Mouse (Mus musculus) heart, embryonic 12.5 days (tissue): ENCODE measurements around the gene Sh3d19. TPM values are rescaled to one million over a fixed set of nuclear protein-coding genes. Genes with fewer than 3 reads are reported as not detected.

Experiments
- ATAC-seq: fragments of 200-750 bp; cut with Nextera tagmentation; 2 replicates; pipeline ENCODE4 v1.8.0; 2017; ENCODE audit warnings: moderate TSS enrichment, moderate library complexity; ENCODE audit not compliant: insufficient number of reproducible peaks, low FRiP score
- H3K27ac ChIP-seq: fragments of 300-500 bp; sonication (generic); 2 replicates; pipeline ENCODE4 v1.5.1; 2016; ENCODE audit warnings: mild to moderate bottlenecking, moderate library complexity; ENCODE audit not compliant: poor library complexity, severe bottlenecking
- H3K27me3 ChIP-seq: fragments of 300-500 bp; sonication (generic); replicated peaks from 2 replicates; pipeline ENCODE4 v1.6.1; 2016; ENCODE audit warnings: mild to moderate bottlenecking, moderate library complexity
- H3K36me3 ChIP-seq: fragments of 300-500 bp; sonication (generic); 2 replicates; pipeline ENCODE4 v1.6.1; 2016; ENCODE audit warnings: mild to moderate bottlenecking, moderate library complexity
- H3K4me1 ChIP-seq: fragments of 300-500 bp; sonication (generic); replicated peaks from 2 replicates; pipeline ENCODE4 v1.6.1; 2016; ENCODE audit warnings: mild to moderate bottlenecking
- H3K4me2 ChIP-seq: fragments of 300-500 bp; sonication (generic); 2 replicates; pipeline ENCODE4 v1.6.1; 2016; ENCODE audit warnings: mild to moderate bottlenecking, moderate library complexity
- H3K4me3 ChIP-seq: fragments of 300-500 bp; sonication (generic); 2 replicates; pipeline ENCODE4 v1.5.1; 2016; ENCODE audit warnings: mild to moderate bottlenecking
- H3K9ac ChIP-seq: fragments of 300-500 bp; sonication (generic); 2 replicates; pipeline ENCODE4 v1.6.1; 2016; ENCODE audit warnings: mild to moderate bottlenecking, moderate library complexity
- H3K9me3 ChIP-seq: fragments of 300-500 bp; sonication (generic); replicated peaks from 2 replicates; pipeline ENCODE4 v1.6.1; 2016; ENCODE audit warnings: mild to moderate bottlenecking, moderate library complexity
- WGBS: fragments of 180-500 bp; shearing (Covaris S2); methylation state at CpG from one replicate; pipeline ENCODE4 v1.1.7; 2016; 5-methylcytosine and 5-hydroxymethylcytosine counted together
- polyA plus RNA-seq: library from polyadenylated mRNA; unstranded; fragments of >200 nt; fragmentation: Nextera tagmentation; extraction: Ambion mirVana; gene quantifications from 2 replicates; pipeline ENCODE4 v1.2.1, GENCODE M21; 2016

Sh3d19 gene
- polyA plus RNA-seq, 1 experiment from 2014 or later = 16.6 TPM

DNA sequence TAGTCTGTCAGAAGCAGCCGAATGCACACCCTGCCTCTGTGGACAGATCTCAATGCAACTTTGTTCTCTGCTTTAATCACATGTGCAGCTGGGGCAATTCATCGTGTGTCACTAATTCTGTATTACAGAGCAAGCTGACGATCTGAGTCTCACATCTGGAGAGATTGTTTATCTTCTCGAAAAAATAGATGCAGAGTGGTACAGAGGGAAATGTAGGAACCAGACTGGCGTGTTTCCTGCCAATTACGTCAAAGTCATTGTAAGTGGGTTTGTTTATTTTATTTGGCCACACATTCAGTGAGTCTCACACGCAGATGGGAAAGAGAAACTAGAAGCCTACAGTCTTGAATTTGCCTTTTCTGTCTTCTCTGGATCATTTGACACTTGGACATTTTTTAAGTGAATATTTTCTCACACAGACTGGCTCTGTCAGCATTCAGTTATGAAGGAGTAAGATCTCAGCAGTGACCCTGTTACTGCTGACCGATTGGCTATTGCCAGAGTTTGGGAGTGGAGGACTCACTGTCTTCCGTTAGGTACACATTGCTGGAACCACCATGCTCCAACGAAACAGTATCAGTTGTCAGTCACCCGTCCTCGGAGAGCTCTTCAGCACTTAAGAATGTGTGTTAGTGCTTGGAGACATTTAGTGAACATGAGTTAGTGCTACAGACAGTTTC, 143.9 kb downstream of the Sh3d19 start:
- Histone ChIP-seq H3K27ac (no peak overlapping the region), H3K9me3 (no peaks in the 10 kb centered on the region), H3K27me3 (no peaks in the 10 kb centered on the region), H3K36me3 (peaks cover 16% of the 10 kb centered on the region), H3K9ac (no peak overlapping the region), H3K4me3 (no peak overlapping the region), H3K4me2 (no peak overlapping the region), H3K4me1 (0 out of 2 replicates have a peak, but pooled peaks cover 4% of the 10 kb centered on the region)
- no peak for ATAC-seq
- WGBS = 57% methylated on average over 12 of the region's 12 CpGs

DNA sequence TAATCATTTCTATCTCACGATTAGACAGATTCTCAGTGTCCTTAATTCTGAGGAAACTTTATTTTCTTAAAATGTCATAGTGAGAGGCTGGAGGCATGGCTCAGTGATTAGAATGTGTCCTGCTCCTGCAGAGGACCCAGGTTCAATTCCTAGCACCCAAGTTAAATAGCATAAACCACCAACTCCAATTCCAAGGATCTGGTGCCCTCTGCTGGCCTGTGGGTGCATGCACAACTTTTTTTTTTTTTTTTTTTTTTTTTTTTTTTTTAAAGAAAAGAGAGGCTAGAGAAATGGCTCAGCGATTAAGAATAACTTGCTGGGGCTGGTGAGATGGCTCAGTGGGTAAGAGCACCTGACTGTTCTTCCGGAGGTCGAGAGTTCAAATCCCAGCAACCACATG, 146.0 kb downstream of the Sh3d19 start:
- no peaks in the 10 kb centered on the region for H3K4me1 ChIP-seq
- H3K9ac ChIP-seq = no peak overlapping the region
- H3K27me3 ChIP-seq = no peaks in the 10 kb centered on the region
- no peak overlapping the region for H3K27ac ChIP-seq
- WGBS = 84% methylated on average over 4 of the region's 4 CpGs
- no peak for ATAC-seq
- no peaks in the 10 kb centered on the region for H3K9me3 ChIP-seq
- H3K36me3 ChIP-seq = peaks cover 23% of the 10 kb centered on the region
- H3K4me2 ChIP-seq = no peak overlapping the region
- no peak overlapping the region for H3K4me3 ChIP-seq

DNA sequence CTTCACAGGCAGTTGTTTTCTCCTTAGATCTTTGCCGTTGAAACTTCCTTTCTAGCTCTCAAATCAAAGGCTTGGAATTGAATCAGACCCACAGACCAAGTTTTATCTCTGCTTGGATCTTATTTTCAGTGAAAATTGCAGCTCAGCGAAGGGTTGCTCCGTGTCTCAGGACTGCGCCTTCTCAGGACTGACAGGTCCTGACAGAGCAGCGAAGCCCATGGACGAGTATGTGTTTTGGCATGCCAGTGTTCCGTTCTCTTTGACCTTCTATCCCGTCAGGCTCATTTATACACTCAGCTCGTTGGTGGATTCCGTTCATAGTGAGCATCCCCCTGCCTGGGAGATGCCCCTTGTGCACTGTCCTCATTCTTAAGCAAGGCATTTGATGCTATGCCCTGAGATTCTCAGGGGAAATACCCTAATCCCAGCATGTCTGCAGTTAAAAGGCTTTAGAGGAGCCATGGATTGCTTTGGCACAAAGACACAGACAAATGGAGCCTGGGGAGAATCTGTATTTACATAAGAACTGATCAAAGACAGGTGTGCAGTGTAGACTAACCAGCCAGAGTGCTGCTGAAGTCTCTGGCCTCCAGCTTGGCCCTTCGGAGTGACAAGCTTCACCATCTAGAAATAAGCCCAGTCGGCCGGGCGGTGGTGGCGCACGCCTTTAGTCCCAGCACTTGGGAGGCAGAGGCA, 148.5 kb downstream of the Sh3d19 start:
- 66% methylated on average over 16 of the region's 16 CpGs for WGBS
- no peaks in the 10 kb centered on the region for H3K9me3 ChIP-seq
- no peak overlapping the region for H3K4me3 ChIP-seq

DNA sequence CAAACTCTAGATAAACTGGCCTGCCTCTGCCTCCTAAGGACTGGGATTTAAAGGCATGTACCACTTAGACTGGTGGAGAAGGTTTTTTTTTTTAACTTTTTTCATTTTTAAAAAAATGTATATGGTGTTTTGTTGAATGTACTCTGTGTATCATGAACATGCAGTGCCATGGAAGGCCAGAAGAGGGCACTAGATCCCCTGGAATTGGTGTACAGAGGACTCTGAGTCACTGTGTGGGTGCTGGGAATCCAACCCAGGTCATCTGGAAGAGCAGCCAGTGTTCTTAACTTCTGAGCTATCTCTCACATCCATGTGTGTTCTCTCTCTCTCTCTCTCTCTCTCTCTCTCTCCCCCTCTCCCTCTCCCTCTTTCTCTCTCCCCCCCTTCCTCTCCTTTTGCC, 151.2 kb downstream of the Sh3d19 start:
- Histone ChIP-seq H3K4me3 (no peak overlapping the region), H3K36me3 (peaks cover 19% of the 10 kb centered on the region; the same call in 1 of the 2 replicates), H3K27ac (no peak overlapping the region), H3K4me2 (no peak overlapping the region), H3K9me3 (no peaks in the 10 kb centered on the region), H3K27me3 (no peaks in the 10 kb centered on the region), H3K9ac (no peak overlapping the region), H3K4me1 (no peaks in the 10 kb centered on the region)
- ATAC-seq = no peak

More for the DNA sequence above, 148.5 kb downstream of the Sh3d19 start:
- no peak for ATAC-seq
- Histone ChIP-seq H3K4me2 (no peak overlapping the region), H3K9ac (no peak overlapping the region), H3K4me1 (no peaks in the 10 kb centered on the region), H3K27ac (no peak overlapping the region), H3K27me3 (no peaks in the 10 kb centered on the region), H3K36me3 (peaks cover 22% of the 10 kb centered on the region)

DNA sequence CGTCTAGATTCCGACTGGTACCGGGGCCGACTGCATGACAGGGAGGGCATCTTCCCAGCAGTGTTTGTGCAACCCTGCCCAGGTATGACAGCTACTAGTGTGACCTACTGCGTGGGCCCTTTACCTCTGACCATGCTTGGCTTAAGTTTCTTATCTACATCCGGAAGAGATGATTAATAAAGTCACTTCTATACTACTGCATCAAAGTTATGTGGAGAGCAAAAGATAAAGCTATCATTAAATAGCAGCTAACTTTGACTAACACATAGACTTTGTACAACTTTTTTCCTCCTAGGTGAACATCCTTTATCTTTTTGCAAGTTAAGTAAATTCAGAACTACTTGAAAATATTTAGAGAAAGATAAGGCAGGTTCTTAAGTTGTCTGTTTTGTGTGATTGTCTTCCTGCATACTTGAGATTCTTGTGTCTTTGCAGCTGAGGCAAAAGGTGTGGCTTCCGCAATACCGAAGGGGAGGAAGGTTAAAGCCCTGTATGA, 152.4 kb downstream of the Sh3d19 start:
- peaks cover 19% of the 10 kb centered on the region; the same call in 1 of the 2 replicates for H3K36me3 ChIP-seq
- 67% methylated on average over 8 of the region's 8 CpGs for WGBS

DNA sequence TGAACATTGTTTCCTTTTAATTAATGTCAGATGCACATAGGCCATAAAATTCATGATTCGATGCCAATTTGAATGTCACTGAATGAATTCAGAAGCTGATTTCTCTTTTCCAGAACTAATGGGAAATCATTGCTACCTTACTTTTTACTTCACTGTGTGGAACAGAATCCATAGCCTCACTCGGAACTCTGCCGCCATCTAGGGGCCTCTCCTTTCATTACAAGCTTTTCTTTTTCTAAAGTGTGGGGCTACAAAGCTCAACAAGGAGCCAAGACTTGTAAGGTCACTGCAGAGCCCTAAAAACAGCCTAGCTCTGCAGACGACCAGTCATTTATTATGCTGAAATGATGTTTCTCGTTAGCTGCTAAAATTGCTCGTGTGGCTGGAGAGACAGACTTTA, 158.8 kb downstream of the Sh3d19 start:
- no peak overlapping the region for H3K4me2 ChIP-seq
- no peaks in the 10 kb centered on the region for H3K27me3 ChIP-seq
- no peak overlapping the region for H3K4me3 ChIP-seq
- no peaks in the 10 kb centered on the region for H3K9me3 ChIP-seq
- H3K36me3 ChIP-seq = peaks cover 20% of the 10 kb centered on the region
- H3K27ac ChIP-seq = no peak overlapping the region
- no peak overlapping the region for H3K9ac ChIP-seq
- H3K4me1 ChIP-seq = no peaks in the 10 kb centered on the region
- 7% methylated on average over 6 of the region's 6 CpGs for WGBS
- no peak for ATAC-seq

More for the DNA sequence above, 152.4 kb downstream of the Sh3d19 start:
- ATAC-seq = no peak
- no peak overlapping the region for H3K27ac ChIP-seq
- H3K4me1 ChIP-seq = no peaks in the 10 kb centered on the region
- H3K9me3 ChIP-seq = no peaks in the 10 kb centered on the region
- H3K4me3 ChIP-seq = no peak overlapping the region
- H3K9ac ChIP-seq = no peak overlapping the region
- H3K27me3 ChIP-seq = no peaks in the 10 kb centered on the region
- H3K4me2 ChIP-seq = no peak overlapping the region

DNA sequence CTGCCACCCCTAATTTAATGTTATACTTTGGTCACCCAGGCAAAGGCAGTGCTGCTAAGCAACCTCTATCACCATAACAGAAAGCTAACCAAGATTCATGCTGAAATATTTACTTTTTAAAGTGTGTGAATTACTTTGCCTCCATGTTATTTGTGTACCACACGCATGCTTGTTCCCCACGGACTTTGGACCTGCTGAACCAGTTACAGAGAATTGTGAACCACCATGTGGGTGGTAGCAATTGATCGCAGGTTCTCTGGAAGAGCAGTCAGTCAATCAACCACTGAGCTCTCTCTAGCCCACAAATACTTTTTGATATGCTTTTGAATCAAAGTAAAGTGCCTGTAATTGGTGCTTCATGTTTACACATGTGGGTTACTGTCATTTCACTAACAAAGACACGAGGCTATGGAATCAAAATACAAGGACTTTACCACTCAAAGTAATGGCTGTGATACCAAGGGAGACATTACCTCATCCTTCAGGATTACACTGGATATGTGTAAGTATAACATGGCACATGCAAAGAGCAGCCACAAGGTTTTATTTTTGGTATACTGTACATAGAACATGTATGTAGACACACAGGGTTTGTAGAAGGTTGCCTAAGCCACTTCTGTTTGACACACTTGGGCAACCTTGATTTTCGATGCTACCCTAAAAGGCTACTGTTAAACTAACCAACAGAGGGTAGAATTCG, 164.2 kb downstream of the Sh3d19 start:
- Histone ChIP-seq H3K27me3 (no peaks in the 10 kb centered on the region), H3K9ac (no peak overlapping the region), H3K4me2 (no peak overlapping the region), H3K9me3 (no peaks in the 10 kb centered on the region), H3K4me1 (no peaks in the 10 kb centered on the region), H3K36me3 (peaks cover 57% of the 10 kb centered on the region), H3K4me3 (no peak overlapping the region), H3K27ac (no peak overlapping the region)
- no peak for ATAC-seq
- WGBS = 88% methylated on average over 6 of the region's 6 CpGs

DNA sequence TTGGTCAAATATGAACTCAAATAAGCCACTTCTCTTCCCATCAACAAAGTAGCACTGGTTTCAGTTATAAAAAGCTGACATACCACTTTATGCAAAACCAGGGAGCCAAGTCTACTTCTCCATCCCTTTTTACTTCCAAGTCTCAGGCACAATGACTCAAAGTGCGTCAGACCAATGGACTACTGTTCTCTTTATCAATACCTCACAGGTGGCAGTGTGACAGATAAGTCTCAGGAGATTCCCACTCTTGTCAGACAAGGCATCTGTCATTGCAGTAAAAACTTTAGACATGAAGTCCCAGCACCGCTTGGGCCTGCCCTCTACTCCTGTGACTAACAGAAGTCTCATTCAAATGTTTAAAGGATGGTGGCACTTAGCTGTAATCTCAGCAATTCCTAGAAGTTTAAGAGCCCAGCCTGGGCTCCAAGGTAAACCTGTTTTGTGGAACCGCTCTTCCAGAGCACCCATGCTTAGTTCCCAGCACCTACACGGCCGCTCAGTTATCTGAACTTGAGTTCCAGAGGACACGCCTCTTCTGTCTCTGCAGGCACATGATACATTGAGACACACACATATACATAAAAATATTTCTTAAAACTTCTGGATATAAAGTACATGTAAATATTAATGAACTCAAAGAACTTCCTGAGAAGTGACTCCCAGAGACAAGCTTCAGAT, 165.1 kb downstream of the Sh3d19 start:
- Histone ChIP-seq H3K4me2 (no peak overlapping the region), H3K27me3 (no peaks in the 10 kb centered on the region), H3K36me3 (peaks cover 66% of the 10 kb centered on the region), H3K4me1 (peaks cover 8% of the 10 kb centered on the region), H3K27ac (no peak overlapping the region), H3K4me3 (no peak overlapping the region), H3K9ac (no peak overlapping the region), H3K9me3 (no peaks in the 10 kb centered on the region)
- no peak for ATAC-seq
- WGBS = 79% methylated on average over 6 of the region's 6 CpGs

DNA sequence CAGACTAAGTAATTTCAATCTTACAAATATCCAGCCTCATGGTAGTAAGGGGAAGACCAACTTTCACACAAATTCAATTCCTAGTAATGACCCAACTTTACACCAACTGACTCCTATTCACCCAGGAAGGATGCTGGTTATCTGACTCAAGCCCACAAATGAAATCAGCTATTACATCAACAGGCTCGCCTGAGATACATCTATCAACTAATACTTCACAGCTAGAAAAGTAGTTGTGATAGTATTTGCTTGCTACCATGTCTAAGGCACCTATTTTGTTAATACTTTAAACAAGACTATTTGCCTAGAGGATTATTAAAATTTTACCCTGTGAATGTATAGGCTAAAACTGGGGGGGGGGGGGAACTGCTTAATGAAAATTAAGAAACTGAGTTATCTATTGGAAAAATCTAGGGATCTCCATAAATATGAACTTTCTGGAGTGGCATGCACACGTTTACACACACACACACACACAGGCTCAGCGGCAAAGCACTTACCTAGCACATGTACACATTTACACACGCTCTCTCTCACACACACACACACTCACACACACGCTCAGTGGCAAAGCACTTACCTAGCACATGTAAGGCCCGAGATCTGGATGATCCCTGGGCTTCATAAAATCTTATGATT, 166.1 kb downstream of the Sh3d19 start:
- WGBS = 90% methylated on average over 6 of the region's 6 CpGs
- no peak for ATAC-seq
- peaks cover 67% of the 10 kb centered on the region for H3K36me3 ChIP-seq

DNA sequence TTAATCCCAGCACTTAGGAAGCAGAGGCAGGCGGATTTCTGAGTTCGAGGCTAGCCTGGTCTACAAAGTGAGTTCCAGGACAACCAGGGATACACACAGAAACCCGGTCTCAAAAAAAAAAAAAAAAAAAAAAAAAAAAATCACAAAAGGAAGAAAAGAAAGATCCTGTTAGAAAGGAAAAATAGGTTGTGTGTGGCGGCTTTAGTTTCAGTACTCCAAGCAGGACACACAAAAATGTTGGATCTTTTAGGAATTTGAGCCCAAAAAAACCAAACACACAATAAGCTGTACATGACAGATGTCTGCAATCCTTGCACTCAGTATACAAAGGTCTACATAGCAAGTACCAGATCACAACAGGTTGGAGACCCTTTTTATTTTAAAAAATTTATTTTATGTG, 168.8 kb downstream of the Sh3d19 start:
- Histone ChIP-seq H3K9me3 (no peaks in the 10 kb centered on the region), H3K4me1 (peaks cover 12% of the 10 kb centered on the region), H3K4me2 (no peak overlapping the region), H3K27me3 (no peaks in the 10 kb centered on the region), H3K27ac (no peak overlapping the region), H3K9ac (no peak overlapping the region), H3K4me3 (no peak overlapping the region), H3K36me3 (peaks cover 61% of the 10 kb centered on the region)
- no peak for ATAC-seq
- WGBS = 89% methylated on average over 4 of the region's 4 CpGs

More for the DNA sequence above, 166.1 kb downstream of the Sh3d19 start:
- no peak overlapping the region for H3K9ac ChIP-seq
- no peaks in the 10 kb centered on the region for H3K9me3 ChIP-seq
- H3K4me2 ChIP-seq = no peak overlapping the region
- peaks cover 12% of the 10 kb centered on the region for H3K4me1 ChIP-seq
- no peaks in the 10 kb centered on the region for H3K27me3 ChIP-seq
- H3K27ac ChIP-seq = no peak overlapping the region
- H3K4me3 ChIP-seq = no peak overlapping the region
